Mouse (Mus musculus) stomach, embryonic 14.5 days (tissue): ENCODE data around the gene Bysl. TPM values are rescaled to one million over a fixed set of nuclear protein-coding genes. Genes with fewer than 3 reads are reported as not detected.
"Not testable (repeated sequence)": the region's sequence is repeated elsewhere in the genome, so short reads cannot be mapped to it uniquely, and the experiment has no call there.

Experiments
- ATAC-seq: fragments of 200-750 bp; cut with Nextera tagmentation; 2 replicates; pipeline ENCODE4 v1.8.0; 2017; ENCODE audit warnings: low read depth, moderate TSS enrichment; ENCODE audit not compliant: insufficient number of reproducible peaks, insufficient read depth, low FRiP score
- H3K27ac ChIP-seq: fragments of 300-500 bp; sonication (generic); 2 replicates; pipeline ENCODE4 v1.5.1; 2014; ENCODE audit warnings: mild to moderate bottlenecking, low read length, moderate library complexity, mixed read lengths
- H3K27me3 ChIP-seq: fragments of 300-500 bp; sonication (generic); 2 replicates; pipeline ENCODE4 v1.6.1; 2014; ENCODE audit warnings: low read length, control low read depth, mixed read lengths; ENCODE audit not compliant: control insufficient read depth, insufficient read depth
- H3K36me3 ChIP-seq: fragments of 300-500 bp; sonication (generic); 2 replicates; pipeline ENCODE4 v1.6.1; 2014; ENCODE audit warnings: mild to moderate bottlenecking, control low read depth, low read length, moderate library complexity, mixed read lengths; ENCODE audit not compliant: control insufficient read depth, insufficient read depth
- H3K4me1 ChIP-seq: fragments of 300-500 bp; sonication (generic); 2 replicates; pipeline ENCODE4 v1.6.1; 2014; ENCODE audit warnings: low read length, control low read depth, mixed read lengths; ENCODE audit not compliant: control insufficient read depth, insufficient read depth
- H3K4me2 ChIP-seq: fragments of 300-500 bp; sonication (generic); replicated peaks from 2 replicates; pipeline ENCODE4 v1.6.1; 2014; ENCODE audit warnings: low read depth, low read length, control low read depth
- H3K4me3 ChIP-seq: fragments of 300-500 bp; sonication (generic); 2 replicates; pipeline ENCODE4 v1.5.1; 2014; ENCODE audit warnings: low read depth, low read length, control low read depth
- H3K9ac ChIP-seq: fragments of 300-500 bp; sonication (generic); replicated peaks from 2 replicates; pipeline ENCODE4 v1.6.1; 2014; ENCODE audit warnings: low read depth, mild to moderate bottlenecking, control low read depth, low read length, moderate library complexity, mixed read lengths
- H3K9me3 ChIP-seq: fragments of 300-500 bp; sonication (generic); 2 replicates; pipeline ENCODE4 v1.6.1; 2016; ENCODE audit warnings: low read depth, low read length, control low read depth; ENCODE audit not compliant: control insufficient read depth
- WGBS: fragments of 180-500 bp; shearing (Covaris S2); extraction: QIAGEN DNeasy Blood & Tissue Kit; methylation state at CpG from one replicate; pipeline ENCODE4 v1.1.7; 2014; 5-methylcytosine and 5-hydroxymethylcytosine counted together
- polyA plus RNA-seq: library from polyadenylated mRNA; unstranded; fragments of >200 nt; fragmentation: Nextera tagmentation; extraction: Ambion mirVana; gene quantifications from 2 replicates; pipeline ENCODE4 v1.2.1, GENCODE M21; 2014

Bysl gene
- polyA plus RNA-seq, 1 experiment from 2014 or later: 22.1 TPM

DNA sequence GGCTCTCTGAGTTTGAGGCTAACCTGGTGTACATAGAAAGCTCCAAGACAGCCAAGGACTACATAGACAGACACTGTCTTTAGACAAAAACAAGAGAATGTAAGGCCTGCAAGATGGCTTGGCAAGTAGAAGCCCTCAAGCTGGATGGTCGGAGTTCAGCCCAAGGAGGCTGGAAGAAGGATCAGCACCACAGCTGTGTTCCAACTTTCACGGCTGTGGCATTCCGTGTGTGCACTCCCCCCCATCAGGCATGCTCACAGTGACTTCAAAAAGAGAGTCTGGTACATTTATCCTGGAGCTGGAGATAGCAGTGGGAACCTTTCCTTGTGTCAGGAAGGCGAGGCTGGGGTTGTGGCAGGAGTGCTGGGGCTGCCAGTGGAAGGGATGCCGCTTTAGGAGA is 14.7 kb upstream of the Bysl start:
- Histone ChIP-seq H3K27me3 (no peaks in the 10 kb centered on the region), H3K9me3 (no peaks in the 10 kb centered on the region), H3K9ac (no peak overlapping the region), H3K4me3 (no peak overlapping the region), H3K27ac (no peak overlapping the region), H3K4me1 (peaks cover 10% of the 10 kb centered on the region), H3K36me3 (peaks cover 33% of the 10 kb centered on the region), H3K4me2 (no peak overlapping the region)
- 83% methylated on average over 5 of the region's 5 CpGs for WGBS
- ATAC-seq: no peak

DNA sequence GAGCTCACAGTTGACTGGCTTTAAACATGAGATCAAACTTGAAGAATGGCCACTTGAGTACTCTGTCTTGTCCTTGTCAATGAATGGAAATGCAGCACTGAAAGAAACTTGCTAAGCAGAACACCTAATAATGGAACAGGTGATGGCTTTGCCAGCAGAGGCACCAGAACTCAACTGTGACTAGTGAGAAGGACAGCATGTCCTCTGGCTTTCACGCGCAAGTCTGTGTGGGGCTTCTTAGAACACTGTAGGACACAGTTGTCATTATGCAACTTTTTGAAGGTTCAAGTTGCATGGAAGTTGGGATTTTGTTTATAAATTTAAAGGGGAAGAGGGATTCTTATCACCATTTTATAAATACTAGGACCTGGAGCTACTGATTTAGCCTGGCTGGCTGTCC is 13.8 kb upstream of the Bysl start:
- Histone ChIP-seq H3K27me3 (no peaks in the 10 kb centered on the region), H3K36me3 (peaks cover 38% of the 10 kb centered on the region), H3K27ac (no peak overlapping the region), H3K4me1 (peaks cover 4% of the 10 kb centered on the region; the same call in 1 of the 2 replicates), H3K9me3 (no peaks in the 10 kb centered on the region), H3K9ac (no peak overlapping the region), H3K4me2 (no peak overlapping the region), H3K4me3 (no peak overlapping the region)
- 95% methylated on average over 2 of the region's 2 CpGs for WGBS
- ATAC-seq: no peak

DNA sequence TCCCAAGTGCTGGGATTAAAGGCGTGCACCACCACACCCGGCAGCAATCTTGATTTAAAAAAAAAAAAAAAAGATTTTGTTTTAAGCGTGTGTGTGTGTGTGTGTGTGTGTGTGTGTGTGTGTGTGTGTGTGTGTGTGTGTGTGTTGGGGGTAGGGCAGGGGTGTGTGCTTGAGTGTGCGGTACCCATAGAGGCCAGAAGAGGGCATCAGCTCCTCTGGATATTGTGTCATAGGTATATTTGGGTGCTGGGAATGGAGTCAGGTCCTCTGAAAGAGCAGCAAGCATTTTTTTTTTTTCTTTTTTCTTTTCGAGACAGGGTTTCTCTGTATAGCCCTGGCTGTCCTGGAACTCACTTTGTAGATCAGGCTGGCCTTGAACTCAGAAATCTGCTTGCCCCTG is 13.3 kb upstream of the Bysl start:
- not testable (repeated sequence) for H3K9me3 ChIP-seq, H3K4me1 ChIP-seq, H3K4me2 ChIP-seq, H3K9ac ChIP-seq, H3K27me3 ChIP-seq, H3K4me3 ChIP-seq, H3K27ac ChIP-seq, ATAC-seq
- 87% methylated on average over 4 of the region's 5 CpGs for WGBS
- H3K36me3 ChIP-seq: peaks cover 40% of the 10 kb centered on the region

DNA sequence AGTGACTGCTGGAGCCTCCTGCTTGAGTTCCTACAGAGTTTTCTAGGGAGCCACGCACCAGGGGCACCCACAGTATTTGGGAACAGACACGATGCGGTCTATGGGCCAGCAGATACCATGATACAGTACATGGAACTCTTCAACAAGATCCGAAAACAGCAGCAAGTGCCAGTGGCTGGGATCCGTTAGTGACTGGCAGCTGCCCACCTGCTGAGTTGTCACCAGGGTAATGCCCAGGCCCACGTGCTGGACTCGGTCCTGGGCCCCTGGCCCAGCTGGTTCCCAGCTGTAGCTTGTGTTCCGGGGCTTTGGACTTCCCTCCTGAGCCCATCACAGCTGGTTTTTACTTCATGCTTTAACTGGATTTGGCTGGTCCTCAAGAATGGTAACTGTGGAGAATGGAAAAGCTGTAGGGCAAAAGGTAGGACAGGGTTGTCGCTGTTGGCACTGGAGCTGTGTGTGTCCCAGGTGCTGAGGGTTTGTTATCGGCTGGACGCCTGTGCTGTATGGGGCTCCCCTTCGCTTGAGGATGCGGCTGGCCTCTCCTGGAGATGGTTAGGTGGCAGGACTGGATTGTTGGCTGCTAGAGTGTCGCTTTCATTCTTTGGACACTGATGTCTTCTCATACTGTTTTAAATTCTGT is 11.7 kb upstream of the Bysl start:
- 96% methylated on average over 14 of the region's 14 CpGs for WGBS
- H3K9ac ChIP-seq: no peak overlapping the region
- peaks cover 1% of the 10 kb centered on the region; the same call in 1 of the 2 replicates for H3K4me1 ChIP-seq
- no peak overlapping the region for H3K4me3 ChIP-seq
- peaks cover 47% of the 10 kb centered on the region for H3K36me3 ChIP-seq
- H3K27ac ChIP-seq: no peak overlapping the region
- ATAC-seq: no peak
- H3K9me3 ChIP-seq: no peaks in the 10 kb centered on the region
- no peaks in the 10 kb centered on the region for H3K27me3 ChIP-seq
- H3K4me2 ChIP-seq: no peak overlapping the region

DNA sequence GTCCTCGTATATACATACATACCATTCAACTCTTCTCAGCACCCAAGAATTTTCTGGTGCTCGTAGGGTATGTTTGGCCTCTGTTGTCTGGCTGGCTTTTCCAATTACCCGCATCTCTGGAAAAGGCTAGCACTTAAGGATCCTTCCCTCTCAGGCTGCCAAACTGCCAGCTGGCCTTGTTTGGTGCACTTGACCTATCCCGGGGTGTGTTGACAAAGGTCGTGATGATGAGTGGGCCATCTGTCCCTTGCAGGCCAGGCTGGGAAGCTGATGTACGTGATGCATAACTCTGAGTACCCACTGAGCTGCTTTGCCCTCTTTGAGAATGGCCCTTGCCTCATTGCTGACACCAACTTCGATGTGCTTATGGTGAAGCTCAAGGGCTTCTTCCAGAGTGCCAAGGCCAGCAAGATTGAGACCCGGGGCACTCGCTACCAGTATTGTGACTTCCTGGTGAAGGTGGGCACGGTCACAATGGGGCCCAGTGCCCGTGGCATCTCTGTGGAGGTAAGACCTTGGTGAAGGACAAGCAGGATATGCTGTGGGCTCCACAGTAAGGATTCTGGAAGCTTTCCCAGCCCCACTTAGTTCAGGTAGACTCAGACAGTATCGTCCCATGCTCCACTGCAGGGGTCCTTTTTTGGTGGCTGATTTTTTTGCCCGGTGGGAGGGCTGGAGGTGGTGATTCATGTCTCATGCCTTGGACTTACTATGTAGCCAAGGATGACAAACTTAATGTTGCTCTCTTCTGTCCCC is 7.4 kb upstream of the Bysl start:
- 85% methylated on average over 13 of the region's 13 CpGs for WGBS

DNA sequence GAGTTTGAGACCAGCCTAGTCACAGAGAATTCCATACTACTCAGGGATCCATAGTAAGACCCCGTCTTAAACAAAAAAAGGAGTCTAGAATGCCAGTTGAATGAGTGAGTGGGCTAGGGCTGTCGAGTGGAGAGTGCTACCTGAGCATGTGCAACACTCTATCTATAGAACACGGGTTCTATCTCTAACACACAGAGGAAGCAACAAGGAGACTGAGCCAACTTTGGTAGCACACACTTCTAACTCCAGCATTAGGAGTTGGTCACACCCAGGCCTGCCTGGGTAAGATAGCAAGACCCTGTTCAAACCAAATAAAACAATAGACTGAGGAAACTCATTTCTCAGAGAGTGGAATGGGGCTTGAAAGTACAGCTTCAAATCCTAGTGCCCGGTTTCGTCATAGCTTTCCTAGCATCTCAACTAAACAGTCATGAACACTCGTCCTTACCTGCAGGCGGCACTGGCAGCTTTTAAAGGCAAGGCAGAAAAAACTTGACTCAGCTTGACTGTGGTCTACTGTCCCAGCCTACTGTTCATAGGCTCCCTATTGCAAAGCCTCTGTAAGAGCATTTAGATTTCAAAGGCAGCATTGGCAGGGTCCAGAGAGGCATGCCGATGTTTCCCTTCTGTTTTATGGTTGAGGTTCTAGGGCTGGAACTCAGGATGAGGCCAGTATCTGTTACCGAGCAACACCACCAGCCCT is 6.5 kb upstream of the Bysl start:
- 91% methylated on average over 9 of the region's 9 CpGs for WGBS
- no peak overlapping the region for H3K27ac ChIP-seq
- no peak overlapping the region for H3K9ac ChIP-seq
- H3K4me2 ChIP-seq: no peak overlapping the region
- ATAC-seq: no peak
- H3K9me3 ChIP-seq: no peaks in the 10 kb centered on the region
- H3K27me3 ChIP-seq: no peaks in the 10 kb centered on the region
- no peaks in the 10 kb centered on the region; the same call in 1 of the 2 replicates for H3K4me1 ChIP-seq
- H3K4me3 ChIP-seq: no peak overlapping the region
- peaks cover 46% of the 10 kb centered on the region for H3K36me3 ChIP-seq

More for the DNA sequence above, 7.4 kb upstream of the Bysl start:
- H3K36me3 ChIP-seq: peaks cover 53% of the 10 kb centered on the region
- H3K4me1 ChIP-seq: no peaks in the 10 kb centered on the region
- H3K9ac ChIP-seq: no peak overlapping the region
- H3K4me3 ChIP-seq: no peak overlapping the region
- H3K27me3 ChIP-seq: no peaks in the 10 kb centered on the region
- H3K9me3 ChIP-seq: no peaks in the 10 kb centered on the region
- no peak for ATAC-seq
- H3K4me2 ChIP-seq: no peak overlapping the region
- H3K27ac ChIP-seq: no peak overlapping the region

DNA sequence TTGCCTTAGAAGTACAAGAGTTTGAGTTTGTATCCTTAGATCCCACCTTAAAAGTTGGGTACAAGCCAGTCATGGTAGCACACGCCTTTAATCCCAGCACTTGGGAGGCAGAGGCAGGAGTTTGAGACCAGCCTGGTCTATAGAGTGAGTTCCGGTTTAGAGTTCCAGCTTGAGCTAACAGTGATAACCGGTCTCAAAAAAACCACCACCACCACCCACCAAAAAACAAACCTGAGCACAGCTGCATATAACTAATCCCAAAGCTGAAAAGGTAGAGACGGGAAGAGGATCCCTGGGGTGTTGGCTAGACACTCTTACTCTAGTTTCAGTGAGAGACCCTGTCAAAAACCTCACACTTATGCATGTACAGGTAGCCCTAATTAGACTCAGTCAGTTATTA is 5.4 kb upstream of the Bysl start:
- Histone ChIP-seq H3K36me3 (peaks cover 38% of the 10 kb centered on the region), H3K27me3 (no peaks in the 10 kb centered on the region), H3K4me1 (peaks cover 8% of the 10 kb centered on the region), H3K9ac (no peak overlapping the region), H3K9me3 (no peaks in the 10 kb centered on the region), H3K4me3 (no peak overlapping the region), H3K4me2 (no peak overlapping the region), H3K27ac (no peak overlapping the region)
- no peak for ATAC-seq
- WGBS: 94% methylated on average over 4 of the region's 4 CpGs

DNA sequence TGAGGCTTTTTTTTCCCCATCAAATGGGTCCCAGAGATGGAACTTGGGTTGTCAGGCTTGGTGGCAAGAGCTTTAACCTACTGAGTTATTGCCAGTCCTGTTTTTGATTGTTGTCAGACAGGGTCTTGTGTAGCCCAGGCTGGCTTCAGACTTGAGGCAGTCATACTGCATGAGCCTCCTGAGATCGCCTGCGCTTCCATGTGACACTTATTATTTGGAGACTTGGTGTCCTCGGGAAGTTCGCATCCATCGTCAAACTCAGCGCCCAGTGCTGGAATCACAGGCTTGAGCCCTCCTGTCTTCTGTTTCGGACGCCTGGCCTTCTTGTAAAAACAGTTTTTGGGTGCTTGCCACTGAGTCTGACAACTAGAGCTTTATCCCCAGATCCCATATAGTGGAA is 4.8 kb upstream of the Bysl start:
- no peak for ATAC-seq
- Histone ChIP-seq H3K4me2 (no peak overlapping the region), H3K4me3 (no peak overlapping the region), H3K4me1 (peaks cover 8% of the 10 kb centered on the region), H3K36me3 (peaks cover 38% of the 10 kb centered on the region), H3K27ac (no peak overlapping the region), H3K9me3 (no peaks in the 10 kb centered on the region), H3K9ac (no peak overlapping the region), H3K27me3 (no peaks in the 10 kb centered on the region)
- 91% methylated on average over 8 of the region's 8 CpGs for WGBS
